Mouse (Mus musculus) thymus, adult 2 months (tissue): Measurements from ENCODE around the gene Tpcn1. TPM values are rescaled to one million over a fixed set of nuclear protein-coding genes. Genes with fewer than 3 reads are reported as not detected.
A peak's percentile ranks its signal among the peaks of the same experiment; 100 is the strongest.

Experiments used
- DNase-seq: peaks from one replicate; pipeline ENCODE4 v3.0.0; 2021
- H3K27ac ChIP-seq: fragments of 200-500 bp; 2 replicates; pipeline ENCODE4 v1.5.1; 2012; ENCODE audit warnings: low read length, control low read depth; ENCODE audit not compliant: control insufficient read depth, insufficient read depth
- H3K27me3 ChIP-seq: fragments of 200-500 bp; 2 replicates; pipeline ENCODE4 v1.6.1; 2012; ENCODE audit warnings: mild to moderate bottlenecking, low read length, moderate library complexity, mixed read lengths; ENCODE audit not compliant: control insufficient read depth, insufficient read depth
- H3K36me3 ChIP-seq: fragments of 200-500 bp; 2 replicates; pipeline ENCODE4 v1.6.1; 2012; ENCODE audit warnings: mild to moderate bottlenecking, low read length, moderate library complexity; ENCODE audit not compliant: control insufficient read depth, insufficient read depth
- H3K4me1 ChIP-seq: fragments of 200-500 bp; replicated peaks from 2 replicates; pipeline ENCODE4 v1.6.1; 2012; ENCODE audit warnings: low read length; ENCODE audit not compliant: control insufficient read depth, insufficient read depth
- H3K4me3 ChIP-seq: fragments of 200-500 bp; 2 replicates; pipeline ENCODE4 v1.5.1; 2012; ENCODE audit warnings: mild to moderate bottlenecking, low read length, control low read depth, moderate library complexity; ENCODE audit not compliant: control insufficient read depth, insufficient read depth
- CTCF ChIP-seq: fragments of 200-500 bp; IDR thresholded peaks from 2 replicates; pipeline ENCODE4 v1.5.1; 2012; ENCODE audit warnings: mild to moderate bottlenecking, control low read depth, low read length, moderate library complexity, borderline replicate concordance; ENCODE audit not compliant: control insufficient read depth, poor library complexity, insufficient read depth; ENCODE audit errors: extremely low read depth
- POLR2A ChIP-seq: fragments of 200-500 bp; IDR thresholded peaks from 2 replicates; pipeline ENCODE4 v1.6.1; 2012; ENCODE audit warnings: mild to moderate bottlenecking, low read length, control low read depth, moderate library complexity; ENCODE audit not compliant: control insufficient read depth, poor library complexity, insufficient read depth; ENCODE audit errors: extremely low read depth
- WGBS: fragments of 180-500 bp; shearing (Covaris S2); methylation state at CpG from one replicate; pipeline ENCODE4 v1.1.7; 2018; 5-methylcytosine and 5-hydroxymethylcytosine counted together
- polyA plus RNA-seq: library from polyadenylated mRNA; depleted of rRNA; stranded (reverse); fragments of >200 nt; gene quantifications from 2 replicates; pipeline ENCODE4 v1.2.3, GENCODE M21; 2012

The Tpcn1 gene
- polyA plus RNA-seq, 1 experiment, result 203 TPM

DNA sequence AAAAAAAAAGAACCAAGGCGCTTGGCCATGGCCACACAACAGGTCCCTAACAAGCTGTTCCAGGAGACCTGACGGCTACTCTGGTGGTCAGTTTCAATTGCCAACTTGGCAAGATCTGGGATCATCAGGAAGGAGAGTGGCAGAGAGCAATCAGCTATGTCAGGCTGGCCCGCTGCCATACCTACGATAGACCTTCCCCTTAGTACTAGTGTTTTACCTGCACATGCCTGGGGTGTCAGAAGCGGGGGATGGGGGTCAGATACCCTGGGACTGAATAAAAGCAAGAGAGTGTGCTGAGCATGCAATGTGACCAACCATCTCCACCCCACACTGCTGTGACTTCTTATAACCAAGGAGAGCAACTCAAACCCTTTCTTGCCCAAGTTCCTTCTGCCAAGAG, 22.4 kb upstream of the Tpcn1 start:
- 97% methylated on average over 5 of the region's 5 CpGs for WGBS
- no peak for DNase-seq
- no peaks in the 10 kb centered on the region for H3K36me3 ChIP-seq
- no peaks in the 10 kb centered on the region for H3K27me3 ChIP-seq
- H3K27ac ChIP-seq, result no peak overlapping the region
- no peak for TF ChIP-seq CTCF
- TF ChIP-seq POLR2A, result no peak
- H3K4me1 ChIP-seq, result peaks cover 15% of the 10 kb centered on the region
- no peak overlapping the region for H3K4me3 ChIP-seq

- TF ChIP-seq POLR2A, result no peak
- TF ChIP-seq CTCF, result no peak
- H3K36me3 ChIP-seq, result no peaks in the 10 kb centered on the region
- H3K27me3 ChIP-seq, result no peaks in the 10 kb centered on the region
- peaks cover 21% of the 10 kb centered on the region for H3K4me1 ChIP-seq
- H3K27ac ChIP-seq, result no peak overlapping the region
- no peak for DNase-seq
- H3K4me3 ChIP-seq, result no peak overlapping the region
- 90% methylated on average over 16 of the region's 16 CpGs for WGBS
Observed at GRCm38 (mm10) chr5:120609246-120609775, 20.8 kb upstream of the Tpcn1 start.

DNA sequence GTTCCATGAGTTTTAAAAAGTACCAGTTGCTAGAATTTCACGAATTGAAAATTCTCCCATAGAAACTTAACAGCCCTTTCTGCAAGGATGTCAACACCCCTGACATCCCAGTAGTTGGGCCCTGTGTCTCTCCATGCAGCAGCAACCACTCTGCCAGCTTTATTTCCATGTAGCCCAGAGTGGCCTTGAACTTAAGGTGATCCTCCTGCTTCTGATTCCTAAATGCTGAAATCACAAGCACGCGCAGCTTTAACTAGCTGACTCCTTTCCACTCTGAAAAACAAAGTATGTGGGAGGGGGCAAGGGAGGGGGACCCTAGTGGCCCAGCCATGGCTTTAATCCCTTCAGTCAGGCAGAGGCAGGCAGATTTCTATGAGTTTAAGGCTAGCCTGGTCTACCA, 18.9 kb upstream of the Tpcn1 start:
- peaks cover 16% of the 10 kb centered on the region for H3K4me1 ChIP-seq

GRCm38 (mm10) chr5:120606590-120607200, 18.2 kb upstream of the Tpcn1 start:
- WGBS, result 86% methylated on average over 25 of the region's 25 CpGs
- no peak for DNase-seq

More for the DNA sequence above, 18.9 kb upstream of the Tpcn1 start:
- H3K36me3 ChIP-seq, result no peaks in the 10 kb centered on the region
- no peak overlapping the region for H3K4me3 ChIP-seq
- DNase-seq, result no peak
- TF ChIP-seq CTCF, result no peak
- TF ChIP-seq POLR2A, result no peak
- H3K27ac ChIP-seq, result no peak overlapping the region
- 93% methylated on average over 3 of the region's 3 CpGs for WGBS
- no peaks in the 10 kb centered on the region for H3K27me3 ChIP-seq

GRCm38 (mm10) chr5:120605688-120606087, 17.2 kb upstream of the Tpcn1 start:
- Histone ChIP-seq H3K27ac (no peak overlapping the region), H3K4me1 (peaks cover 6% of the 10 kb centered on the region), H3K36me3 (no peaks in the 10 kb centered on the region), H3K4me3 (no peak overlapping the region), H3K27me3 (no peaks in the 10 kb centered on the region)
- WGBS, result 2% methylated on average over 8 of the region's 8 CpGs
- no peak for TF ChIP-seq CTCF
- DNase-seq, result peak; percentile 86

More at GRCm38 (mm10) chr5:120606590-120607200, 18.2 kb upstream of the Tpcn1 start:
- Histone ChIP-seq H3K4me3 (no peak overlapping the region), H3K4me1 (peaks cover 11% of the 10 kb centered on the region), H3K36me3 (no peaks in the 10 kb centered on the region), H3K27ac (no peak overlapping the region), H3K27me3 (no peaks in the 10 kb centered on the region)
- TF ChIP-seq POLR2A (no peak), CTCF (no peak)

DNA sequence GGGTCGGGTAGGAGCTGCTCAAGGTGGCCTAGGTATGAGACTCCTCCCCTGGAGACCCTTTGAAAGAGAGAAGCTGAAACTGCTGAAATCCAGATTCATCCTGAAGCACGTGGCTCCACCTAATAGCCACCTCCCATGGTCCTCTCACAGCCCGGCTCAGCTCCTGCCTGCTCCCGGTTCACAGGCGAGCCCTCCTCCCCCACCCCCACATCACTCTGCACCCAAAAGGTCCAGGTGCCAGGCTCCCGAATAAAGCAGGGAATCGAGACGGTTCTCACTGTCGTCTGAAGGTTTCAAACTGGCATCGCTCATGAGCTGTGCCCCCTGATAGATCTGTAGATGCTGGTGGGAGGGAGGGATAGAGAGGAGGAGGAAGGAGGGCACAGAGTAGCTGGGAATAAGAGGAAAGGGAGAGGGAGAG, 16.8 kb upstream of the Tpcn1 start:
- peaks cover 6% of the 10 kb centered on the region for H3K4me1 ChIP-seq
- H3K27me3 ChIP-seq, result no peaks in the 10 kb centered on the region
- H3K4me3 ChIP-seq, result no peak overlapping the region
- TF ChIP-seq CTCF (no peak), POLR2A (no peak; the same call in 1 of the 2 replicates)
- H3K27ac ChIP-seq, result no peak overlapping the region
- DNase-seq, result no peak
- H3K36me3 ChIP-seq, result no peaks in the 10 kb centered on the region
- 5% methylated on average over 10 of the region's 10 CpGs for WGBS
